Mouse (Mus musculus) ES-Bruce4 (cell line): ENCODE measurements around the gene Col13a1.
A peak's percentile ranks its signal among the peaks of the same experiment; 100 is the strongest.

Source experiments
- EP300 ChIP-seq: IDR thresholded peaks from 2 replicates; pipeline ENCODE4 v1.6.1; 2011; ENCODE audit warnings: low read depth, low read length; ENCODE audit not compliant: insufficient read depth
- POLR2A ChIP-seq: IDR thresholded peaks from one replicate; pipeline ENCODE4 v1.8.1; 2011; ENCODE audit warnings: low read length; ENCODE audit not compliant: insufficient read depth

DNA sequence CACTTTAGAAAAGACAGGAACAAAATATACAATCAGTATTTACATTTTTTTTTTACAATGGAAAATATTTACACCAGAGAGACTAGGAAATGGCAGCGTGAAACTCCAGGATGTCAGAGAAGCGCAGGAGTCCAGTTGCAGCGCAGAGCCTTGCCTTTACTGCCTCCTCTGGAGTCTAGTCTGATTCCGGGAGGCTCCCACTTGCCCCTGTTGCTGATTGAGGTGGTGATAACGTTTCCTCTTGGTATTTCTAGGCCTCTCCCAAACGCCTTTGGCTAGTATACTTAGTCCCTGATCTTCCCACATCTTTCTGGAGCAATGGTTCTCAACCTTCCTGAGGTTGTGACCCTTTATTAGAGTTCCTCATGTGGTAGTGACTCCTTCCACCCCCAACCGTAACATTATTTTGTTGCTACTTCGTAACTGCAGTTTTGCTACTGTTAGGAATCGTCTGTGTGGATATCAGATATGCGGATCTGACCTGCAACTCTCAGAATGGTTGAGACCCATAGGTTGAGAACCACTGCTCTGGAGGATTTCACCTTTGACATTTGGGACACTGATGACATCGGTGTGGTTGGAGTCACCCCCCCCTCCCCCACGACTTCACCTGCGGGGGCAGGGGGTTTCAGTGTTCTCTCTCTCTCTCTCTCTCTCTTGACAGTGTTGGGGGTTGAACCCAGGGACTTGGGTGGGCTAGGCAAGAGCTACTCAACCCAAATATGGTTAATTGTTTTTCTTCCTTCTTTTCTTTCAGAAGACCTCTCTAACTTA is 152.7 kb downstream of the Col13a1 start:
- TF ChIP-seq POLR2A (no peak), EP300 (0 out of 2 replicates have a peak, but pooled peaks have one; percentile 6)
